Mouse (Mus musculus) c-Kit-negative CD71-positive TER-119-positive erythroid progenitor cells, embryonic 14.5 days (primary cell): ENCODE results near the gene Uncx.

Experiments used
- DNase-seq: peaks from one replicate; pipeline ENCODE4 v3.0.0-alpha.2; 2013; ENCODE audit warnings: low read depth, low spot score

Uncx gene

GRCm38 (mm10) chr5:139542556-139542955 lies 738 bp upstream of the Uncx start:
- no peak for DNase-seq

- no peak for DNase-seq
Observed at GRCm38 (mm10) chr5:139543650-139544270, 466 bp downstream of the Uncx start.

GRCm38 (mm10) chr5:139544271-139545135 lies 1.2 kb downstream of the Uncx start:
- DNase-seq: no peak

- no peak for DNase-seq
Observed at GRCm38 (mm10) chr5:139545221-139545620, 1.9 kb downstream of the Uncx start.

DNA sequence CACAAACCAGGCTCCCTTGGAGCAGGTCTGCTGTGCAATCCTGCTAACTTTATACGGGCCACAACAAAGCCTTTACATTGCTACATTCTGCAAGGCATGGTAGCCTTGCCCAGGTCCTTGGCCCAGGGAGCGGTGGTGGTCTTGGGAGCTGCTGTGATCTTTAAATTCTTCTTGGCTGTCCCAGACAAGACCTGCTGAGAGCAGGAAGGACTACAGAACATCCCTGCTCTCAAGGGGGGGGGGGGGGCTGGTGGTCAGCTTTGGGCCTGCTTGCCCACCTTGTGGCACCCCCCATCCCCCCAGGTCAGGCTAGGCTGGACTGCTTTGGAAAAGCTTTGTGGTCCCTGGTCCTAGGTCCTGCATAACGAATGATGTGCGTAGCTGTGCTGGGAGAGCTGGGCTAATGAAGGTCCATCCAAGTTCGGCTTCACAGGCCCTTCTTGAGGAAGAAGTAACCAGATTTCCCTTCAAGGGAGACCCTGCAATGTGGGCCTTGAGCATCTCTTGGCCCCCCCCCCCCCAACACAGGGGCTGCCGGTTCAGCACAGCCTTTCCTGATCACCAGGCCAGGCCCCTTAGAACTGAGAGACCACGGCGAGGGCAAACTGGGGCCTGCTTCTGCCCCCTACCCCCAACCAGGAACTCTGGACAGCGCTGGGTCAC lies 2.5 kb downstream of the Uncx start:
- DNase-seq: no peak

DNA sequence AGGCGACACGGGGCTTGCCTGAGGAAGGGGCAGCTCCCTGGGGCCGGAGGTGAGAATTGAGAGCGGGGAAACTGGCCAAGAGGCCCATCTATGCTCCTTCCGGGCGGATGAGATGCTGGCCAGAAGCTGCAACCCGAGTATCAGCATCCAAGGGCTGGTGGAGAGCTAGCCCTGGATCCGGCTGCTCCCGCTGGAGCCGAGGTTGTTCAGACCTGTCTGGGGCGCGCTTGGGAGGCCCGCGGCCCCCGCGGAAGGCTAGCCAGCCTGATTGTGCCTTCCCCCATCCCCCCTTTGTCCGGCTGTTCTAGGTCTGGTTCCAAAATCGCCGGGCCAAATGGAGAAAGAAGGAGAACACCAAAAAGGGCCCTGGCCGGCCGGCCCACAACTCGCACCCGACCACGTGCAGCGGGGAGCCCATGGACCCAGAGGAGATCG lies 3.1 kb downstream of the Uncx start:
- no peak for DNase-seq

DNA sequence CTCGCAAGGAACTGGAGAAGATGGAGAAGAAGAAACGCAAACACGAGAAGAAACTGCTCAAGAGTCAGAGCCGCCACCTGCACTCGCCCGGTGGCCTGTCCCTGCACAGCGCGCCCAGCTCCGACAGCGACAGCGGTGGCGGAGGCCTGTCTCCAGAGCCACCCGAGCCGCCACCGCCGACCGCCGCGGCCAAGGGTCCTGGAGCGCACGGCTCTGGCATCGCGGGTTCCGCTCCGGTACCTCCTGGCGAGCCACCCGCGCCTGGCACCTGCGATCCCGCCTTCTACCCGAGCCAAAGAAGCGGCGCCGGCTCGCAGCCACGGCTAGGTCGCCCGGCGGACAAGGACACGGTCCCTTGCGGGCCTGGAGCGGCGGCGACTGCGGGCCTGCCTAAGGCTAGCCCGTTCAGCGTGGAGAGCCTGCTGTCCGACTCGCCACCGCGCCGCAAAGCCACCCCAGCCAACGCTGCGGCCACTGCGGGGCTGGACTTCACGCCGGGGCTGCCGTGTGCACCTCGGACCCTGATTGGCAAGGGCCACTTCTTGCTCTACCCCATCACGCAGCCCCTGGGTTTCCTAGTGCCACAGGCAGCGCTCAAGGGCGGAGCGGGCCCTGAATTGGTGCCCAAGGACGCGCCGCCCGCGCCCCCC lies 3.6 kb downstream of the Uncx start:
- no peak for DNase-seq

DNA sequence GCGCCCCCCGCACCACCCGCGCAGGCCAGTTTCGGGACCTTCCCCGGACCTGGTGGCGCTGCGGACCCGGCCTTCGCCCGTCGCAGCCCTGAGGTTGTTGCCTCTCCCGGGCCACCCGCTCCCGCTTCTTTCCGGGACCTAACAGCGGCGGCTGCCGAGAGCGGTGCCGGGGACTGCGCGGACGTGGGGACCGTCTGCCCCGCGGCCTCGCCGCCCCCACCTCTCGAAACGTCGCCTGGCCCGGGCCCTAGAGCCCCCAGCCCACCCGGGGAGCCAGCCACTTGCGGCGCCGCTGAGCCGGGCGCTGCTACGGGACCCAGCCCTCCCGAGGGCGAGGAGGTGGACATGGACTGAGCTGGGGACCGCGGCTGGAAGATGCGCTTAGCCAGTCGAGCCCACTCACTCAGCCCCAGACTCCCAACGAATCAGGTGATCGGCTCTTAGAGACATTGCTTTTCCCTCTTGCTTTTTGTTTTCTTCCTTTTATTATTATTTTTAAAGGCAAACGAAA lies 4.2 kb downstream of the Uncx start:
- no peak for DNase-seq

- DNase-seq: no peak
Observed at GRCm38 (mm10) chr5:139553446-139554273, 10.4 kb downstream of the Uncx start.

DNA sequence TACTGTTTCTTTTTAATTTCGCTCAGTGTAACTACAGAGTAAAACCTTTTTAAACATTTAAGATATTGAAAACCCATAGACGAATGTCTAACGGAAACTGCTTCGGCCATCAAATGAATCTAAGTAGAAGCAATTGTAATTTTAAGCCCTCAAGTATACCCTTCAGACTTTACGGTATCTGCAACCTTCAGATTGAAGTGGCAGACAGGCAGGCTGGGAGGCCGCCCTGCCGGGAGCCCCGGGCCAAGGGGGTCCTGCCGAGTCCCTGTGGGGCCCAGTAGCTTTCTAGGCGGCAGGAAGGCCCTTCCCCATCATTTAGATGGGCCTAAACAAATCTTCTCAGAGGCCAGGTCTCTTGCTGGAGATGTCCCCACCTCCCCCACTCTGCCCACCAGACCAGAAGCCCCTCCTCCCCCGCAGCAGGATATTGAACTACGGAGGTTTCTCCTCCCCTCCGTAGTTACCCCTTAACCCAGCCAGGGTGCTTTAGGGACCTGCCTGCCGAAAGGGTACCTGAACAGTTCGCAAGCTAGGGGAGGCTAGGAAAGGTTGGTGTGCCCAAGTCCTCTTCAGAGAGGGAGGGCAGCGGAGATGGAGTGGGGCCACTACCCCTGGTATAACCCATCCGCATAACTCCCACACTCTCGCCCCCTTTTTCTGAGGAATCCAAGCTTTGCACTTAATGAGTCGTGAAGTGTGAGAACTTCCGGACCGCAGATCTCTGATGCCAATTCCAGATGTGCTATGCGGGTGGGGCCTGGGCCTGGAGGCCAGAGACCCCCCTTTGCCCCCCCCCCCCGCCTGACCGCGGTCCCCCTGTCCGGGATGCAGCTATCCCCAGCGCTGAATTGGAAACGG lies 11.4 kb downstream of the Uncx start:
- no peak for DNase-seq

DNA sequence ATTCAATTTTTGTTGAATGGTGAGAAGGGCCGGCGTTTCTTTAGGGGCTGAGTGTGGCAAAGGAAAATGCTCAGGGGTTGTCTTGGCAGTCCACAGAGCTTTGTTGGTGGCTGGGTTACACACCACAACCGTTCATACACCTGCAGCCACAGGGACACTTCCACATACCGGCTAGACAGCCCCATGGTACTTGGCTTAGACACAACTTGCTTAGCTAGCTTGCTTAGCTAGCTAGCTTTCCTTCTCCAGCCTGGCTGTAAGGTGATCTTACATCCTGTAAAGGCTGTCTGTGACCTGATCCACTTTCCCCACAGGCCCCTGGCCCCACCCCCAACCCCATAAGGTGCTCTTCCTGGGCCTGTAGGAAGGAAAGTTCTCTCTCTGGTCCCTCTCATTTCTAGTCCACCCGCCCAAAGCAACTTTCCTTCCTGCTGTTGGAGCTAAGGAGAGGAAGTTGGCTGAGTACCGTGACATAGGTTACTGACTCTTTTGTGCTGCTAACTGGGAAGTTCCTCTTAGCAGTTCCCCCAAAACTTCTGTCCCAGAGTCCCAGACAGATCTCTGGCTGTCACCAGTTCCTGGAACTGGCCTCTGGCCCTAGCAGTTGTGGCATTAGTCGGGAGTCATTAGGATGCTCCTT lies 12.3 kb downstream of the Uncx start:
- no peak for DNase-seq

DNA sequence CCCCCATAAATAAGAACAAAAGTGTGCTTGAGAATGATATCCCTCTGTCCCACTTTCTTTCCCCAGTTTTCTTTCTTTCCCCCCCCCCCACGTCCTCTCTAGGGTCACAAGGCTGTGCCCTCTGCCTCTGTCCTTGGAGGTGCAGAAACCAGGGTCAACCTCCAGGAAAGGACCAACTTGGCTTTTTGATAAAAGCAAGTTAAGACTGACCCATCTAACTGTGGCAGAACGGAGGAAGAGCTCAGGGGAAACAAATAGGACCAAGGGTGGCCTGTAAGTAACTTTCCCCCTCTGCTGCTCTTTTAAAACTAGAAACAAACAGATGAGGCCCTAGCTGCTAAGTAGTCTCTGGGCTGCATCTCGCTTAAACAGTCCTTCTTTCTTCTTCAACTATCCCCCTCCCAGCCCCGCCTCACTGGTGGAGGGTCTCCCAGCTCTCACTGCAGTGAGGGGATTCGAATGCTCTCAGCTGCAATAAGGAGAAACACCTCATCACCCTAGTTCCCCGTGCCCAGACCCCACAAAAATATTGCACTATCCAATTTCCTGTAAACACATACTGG lies 12.9 kb downstream of the Uncx start:
- DNase-seq: no peak

DNA sequence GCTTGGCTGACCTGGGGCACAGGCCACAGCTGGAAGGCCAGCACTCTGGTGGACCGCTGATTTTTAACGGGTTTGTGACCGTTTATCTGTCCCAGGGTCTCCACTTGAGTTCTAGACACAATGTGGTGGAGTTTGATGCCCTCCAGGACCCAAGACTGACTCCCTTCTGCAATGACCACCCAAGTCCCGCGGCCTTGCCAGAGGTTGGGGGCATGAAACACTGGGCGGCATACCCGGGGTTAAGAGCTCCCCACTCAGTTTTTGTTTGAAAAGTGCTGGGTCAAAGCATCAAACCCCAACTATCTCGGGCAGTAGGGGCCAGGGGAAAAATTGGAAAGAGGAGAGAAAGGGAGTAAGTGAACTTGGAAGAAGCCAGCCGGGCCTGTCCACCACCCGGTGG lies 13.8 kb downstream of the Uncx start:
- DNase-seq: no peak

DNA sequence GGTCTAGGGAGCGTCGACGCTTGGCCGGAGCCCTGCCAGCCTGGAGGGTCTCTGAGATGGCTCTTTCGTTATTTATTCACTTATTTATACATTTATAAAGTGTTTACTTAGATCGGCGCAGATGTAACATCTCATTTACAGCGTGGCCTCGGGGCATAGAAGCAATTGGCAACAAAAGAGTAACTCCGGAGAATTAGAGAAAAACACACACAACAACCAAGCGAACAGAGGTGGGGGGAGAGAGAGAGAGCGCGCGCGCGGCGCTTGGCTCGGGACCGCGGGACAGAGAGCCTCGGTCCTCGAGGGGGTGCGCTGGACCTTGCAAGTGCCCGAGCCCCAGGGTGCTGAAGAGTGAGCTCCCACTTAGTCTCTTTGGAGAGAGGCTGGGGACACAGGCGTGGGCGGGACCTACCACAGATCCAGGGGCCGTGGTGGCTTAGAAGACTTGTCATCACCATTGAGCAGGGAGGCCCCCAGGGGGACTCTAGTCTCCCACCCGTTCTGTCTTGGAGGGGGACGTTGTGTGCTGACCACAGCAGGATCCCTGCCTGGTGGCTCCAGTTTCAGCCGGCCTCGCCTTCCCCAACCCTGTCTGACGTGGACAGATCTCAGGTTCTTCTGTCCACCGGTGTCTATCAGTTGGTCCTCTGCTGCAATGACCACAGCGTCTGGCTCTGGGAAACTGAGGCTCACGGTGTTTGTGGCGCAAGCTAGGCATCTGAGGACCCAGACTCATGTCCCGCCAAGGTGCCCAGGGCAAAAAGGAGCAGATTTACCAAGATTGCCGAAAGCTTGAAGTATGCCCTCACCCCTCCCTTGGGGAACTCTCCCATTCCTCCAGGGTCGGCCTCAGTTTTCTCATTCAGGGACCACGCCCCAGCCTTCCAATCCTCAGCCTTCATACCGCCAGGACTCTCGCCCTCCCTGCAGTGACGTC lies 14.5 kb downstream of the Uncx start:
- no peak for DNase-seq

- DNase-seq: no peak
Observed at GRCm38 (mm10) chr5:139558468-139558804, 15.1 kb downstream of the Uncx start.

DNA sequence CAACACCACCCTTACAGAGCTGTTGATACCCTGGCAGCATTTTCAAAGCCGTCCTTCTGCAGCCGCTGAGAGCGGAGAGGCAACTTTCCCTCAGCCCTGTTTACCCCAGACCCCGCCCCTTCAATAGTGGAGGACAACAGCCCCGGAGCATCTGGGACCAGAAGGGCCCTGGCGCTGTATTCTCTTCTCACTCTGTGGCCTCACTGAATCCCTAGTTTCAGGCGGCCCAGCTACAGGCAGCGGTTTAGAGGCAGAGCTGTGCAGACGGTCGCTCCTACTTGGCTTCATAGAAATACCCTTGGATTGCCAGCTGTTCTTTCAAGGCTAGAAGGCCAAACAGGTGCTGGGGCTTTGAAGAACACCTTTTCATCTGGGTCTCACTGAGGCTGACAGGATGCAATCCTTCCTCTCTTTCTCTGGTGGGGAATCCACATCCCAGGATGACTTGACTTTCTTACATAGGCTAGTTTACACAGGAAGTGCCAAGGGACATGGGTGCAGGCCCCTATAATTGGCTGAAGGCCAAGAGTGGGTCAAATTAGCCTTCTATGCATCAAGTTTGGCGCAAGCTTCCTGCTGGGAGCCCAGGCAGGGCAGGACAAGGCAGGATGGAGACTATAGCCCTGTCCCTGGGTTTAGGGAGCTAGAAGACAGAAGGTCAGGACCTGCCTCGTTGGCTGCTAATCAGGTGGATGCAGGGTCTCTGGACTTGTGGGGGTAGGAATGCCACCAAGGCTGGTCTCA lies 15.8 kb downstream of the Uncx start:
- no peak for DNase-seq

DNA sequence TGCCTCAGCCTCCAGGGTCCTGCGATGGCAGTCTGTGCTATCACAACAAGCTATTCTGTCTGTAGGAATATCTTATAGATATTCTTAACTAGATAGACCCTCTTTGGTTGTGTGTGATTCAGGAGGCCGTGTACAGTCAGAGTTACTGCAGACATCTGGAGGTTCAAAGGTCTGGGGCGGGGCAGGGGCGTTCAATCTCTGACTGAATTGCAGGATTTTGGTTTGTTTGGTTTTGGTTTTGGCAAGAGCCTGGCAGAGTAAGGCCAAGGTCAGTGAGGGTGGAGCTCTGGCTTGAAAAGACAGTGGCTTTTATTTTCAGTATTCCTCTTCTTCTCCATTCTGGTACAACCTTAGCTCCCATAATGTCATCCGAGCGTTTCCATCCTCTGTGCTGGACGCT lies 16.5 kb downstream of the Uncx start:
- no peak for DNase-seq
